Mouse (Mus musculus) cerebellum, postnatal 25 days (tissue): Measurements from ENCODE around the gene Mtrex.

ENCODE experiments used
- DNase-seq, 2 experiments: peaks; one replicate each; pipeline ENCODE4 v3.0.0; 2021; ENCODE audit warnings: mixed read lengths in 2 of 2

Gene Mtrex

GRCm38 (mm10) chr13:112823911-112824648 lies 103.1 kb downstream of the Mtrex start:
- DNase-seq: no peak

- DNase-seq: no peak
Observed at GRCm38 (mm10) chr13:112823236-112823910, 103.8 kb downstream of the Mtrex start.

GRCm38 (mm10) chr13:112822413-112822812 lies 104.8 kb downstream of the Mtrex start:
- no peak for DNase-seq

DNA sequence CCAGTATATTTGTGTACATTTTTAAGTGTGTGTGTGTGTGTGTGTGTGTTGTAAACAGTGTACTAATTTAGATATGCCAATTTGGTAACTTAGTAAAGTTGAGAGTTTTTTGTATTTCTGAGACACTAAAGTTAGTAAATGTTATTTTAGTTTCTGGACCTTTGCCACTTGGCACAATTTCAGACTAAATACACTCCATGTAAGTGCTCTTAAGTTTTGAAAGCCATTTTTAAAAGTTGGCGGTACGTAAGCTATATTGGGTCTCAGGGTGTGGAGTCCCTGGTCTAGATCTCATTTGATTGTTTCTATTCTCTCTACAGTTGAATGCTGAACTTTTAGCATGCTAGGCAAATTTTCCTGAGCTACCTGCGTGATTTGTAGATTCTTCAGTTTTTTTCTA lies 109.1 kb downstream of the Mtrex start:
- DNase-seq: no peak
